Mouse (Mus musculus) T-helper 17 cell (primary cell): ENCODE results near the gene Dapk2.

Source experiments
- in situ Hi-C, 2 experiments: fragments of 300-600 bp; cut with MboI, MseI; formaldehyde crosslinking; loops; 1 replicate in 1 of 2; 2 replicates in 1 of 2; pipeline ENCODE4 v1.15.1; 2025; ENCODE audit warnings: high pct_unique_total_duplicates in 2 of 2

The Dapk2 gene

DNA sequence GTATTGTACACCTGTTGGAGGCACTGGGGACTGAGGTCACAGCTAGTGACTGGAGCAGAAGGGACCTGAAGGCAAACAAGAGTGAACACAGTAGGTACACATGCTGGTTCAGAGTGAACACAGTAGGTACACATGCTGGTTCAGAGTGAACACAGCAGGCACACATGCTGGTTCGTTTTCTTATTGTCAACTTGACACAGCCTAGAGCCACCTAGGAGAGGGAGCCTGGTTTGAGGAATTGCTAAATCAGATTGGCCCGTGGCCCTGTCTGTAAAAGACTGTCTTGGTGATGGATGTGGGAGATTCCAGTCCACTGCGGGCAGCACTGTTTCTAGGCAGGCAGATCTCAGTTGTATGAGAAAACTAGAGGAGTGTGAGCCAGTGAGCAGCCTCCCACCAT, 25.0 kb downstream of the Dapk2 start:
- in situ Hi-C loops: no loop called here

DNA sequence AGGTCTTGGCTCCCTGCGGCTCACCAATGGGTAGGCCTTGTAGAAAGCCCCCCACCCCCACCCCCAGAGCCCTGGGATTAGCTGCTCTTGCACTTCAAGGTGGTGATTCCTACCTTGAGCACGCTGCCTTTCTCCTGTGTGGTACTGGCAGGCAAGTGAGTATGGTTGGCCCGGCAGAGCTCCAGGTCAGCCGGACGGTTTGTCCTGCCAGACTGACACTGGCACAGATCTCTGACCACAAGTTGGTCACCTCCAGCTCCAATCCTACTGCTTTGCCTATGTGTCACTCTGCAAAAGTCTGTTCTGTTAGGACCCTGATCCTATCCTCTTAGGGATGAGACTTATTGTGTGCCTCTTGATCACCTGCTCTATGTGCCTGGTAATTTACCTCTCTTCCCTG, 26.5 kb downstream of the Dapk2 start:
- in situ Hi-C loops: no loop called here

DNA sequence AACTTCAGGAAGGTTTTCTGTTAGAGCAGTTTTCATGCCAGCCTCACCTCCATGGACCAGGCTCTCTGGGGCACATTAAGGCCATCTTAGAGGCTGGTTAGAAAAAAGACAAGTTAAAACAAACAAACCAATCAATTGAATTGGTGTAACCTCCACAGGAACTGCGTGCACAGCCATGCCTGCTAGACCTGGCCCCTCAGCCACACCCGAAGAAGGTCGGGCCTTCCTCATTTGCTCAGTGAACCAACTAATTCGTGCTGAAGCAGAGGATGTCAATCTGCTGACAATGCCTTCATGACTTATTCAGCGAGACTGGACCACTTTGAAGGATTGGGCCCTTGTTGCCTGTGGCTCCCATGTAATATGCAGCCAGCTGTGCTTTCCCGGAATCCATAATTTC, 28.4 kb downstream of the Dapk2 start:
- in situ Hi-C loops: no loop called here

DNA sequence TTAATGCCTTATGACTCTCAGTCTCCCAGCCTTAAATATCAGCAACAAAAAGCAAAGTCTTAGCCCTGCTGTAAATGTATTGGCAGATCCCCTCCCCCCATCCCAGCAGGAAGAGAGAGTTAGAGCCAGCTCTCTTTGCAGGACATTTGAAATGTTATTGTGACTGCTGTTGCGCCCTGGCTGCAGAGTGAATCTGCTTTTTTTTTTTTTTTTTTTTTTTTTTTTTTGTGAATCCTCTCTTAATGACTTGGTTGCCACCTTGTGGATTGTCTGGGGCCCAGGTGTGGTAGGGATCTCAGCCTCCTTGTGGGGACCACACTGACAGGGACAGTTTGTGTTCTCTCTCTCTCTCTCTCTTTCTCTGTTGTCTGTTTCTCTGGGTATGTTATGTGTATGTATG, 31.0 kb downstream of the Dapk2 start:
- in situ Hi-C loops: no loop called here

DNA sequence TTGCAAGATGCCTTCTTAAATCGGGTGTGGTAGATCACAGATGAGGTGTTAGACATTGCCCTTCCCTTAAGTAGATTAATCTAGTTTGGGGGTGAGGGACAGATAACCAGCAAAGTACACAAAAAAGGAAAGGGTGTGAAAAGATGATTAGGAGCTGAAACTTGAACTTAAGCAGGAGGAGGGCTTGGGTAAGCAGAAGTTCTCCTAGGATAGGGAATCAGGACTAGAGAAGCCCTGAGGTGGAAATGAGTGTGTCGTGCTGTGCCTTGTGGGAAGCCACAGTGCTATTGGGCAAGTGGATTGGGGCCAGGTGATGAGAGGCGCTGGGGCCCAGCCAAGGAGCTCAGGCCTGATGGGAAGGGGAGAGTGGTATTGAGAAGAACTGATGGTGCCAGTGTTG, 36.0 kb downstream of the Dapk2 start:
- in situ Hi-C loops: no loop called here

DNA sequence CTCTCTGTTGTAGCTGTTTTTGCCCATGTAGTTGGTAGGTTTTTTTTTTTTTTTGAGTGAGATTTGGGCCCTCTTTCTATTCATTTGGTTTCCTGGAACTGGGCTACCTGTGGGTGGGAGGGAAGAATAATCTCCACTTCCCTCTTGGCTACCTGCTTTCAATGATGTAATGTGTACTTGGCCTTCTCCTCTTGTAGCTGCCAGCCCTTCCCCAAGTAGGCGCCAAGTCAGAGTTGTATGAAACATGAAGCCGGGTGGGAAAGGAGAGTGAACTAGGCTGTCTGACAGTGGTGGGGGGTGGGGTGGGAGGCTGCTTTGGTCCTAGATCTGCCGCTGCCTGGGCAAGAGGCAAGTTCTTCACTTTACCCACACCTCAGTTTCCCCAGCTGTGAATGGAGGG, 38.5 kb downstream of the Dapk2 start:
- in situ Hi-C loops: no loop called here

DNA sequence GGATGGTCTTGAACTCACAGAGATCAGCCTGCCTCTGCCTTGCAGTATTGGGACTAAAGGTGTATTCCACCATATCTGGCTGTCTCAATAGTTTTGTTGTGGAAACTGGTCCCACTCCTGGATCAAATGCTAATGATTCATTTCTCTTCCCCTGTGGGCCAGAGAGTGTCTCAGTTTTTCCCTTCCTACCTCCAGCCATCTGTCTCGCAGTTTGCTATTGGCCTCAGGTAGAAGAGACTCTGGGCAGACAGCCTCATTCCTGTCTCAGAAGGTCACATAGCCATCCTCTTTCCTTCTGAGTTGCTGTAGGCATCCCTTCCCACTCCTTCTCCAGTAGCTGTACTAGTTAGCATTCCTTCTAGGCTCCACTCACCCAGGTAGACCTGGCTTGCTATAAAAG, 40.5 kb downstream of the Dapk2 start:
- in situ Hi-C loops: no loop called here

DNA sequence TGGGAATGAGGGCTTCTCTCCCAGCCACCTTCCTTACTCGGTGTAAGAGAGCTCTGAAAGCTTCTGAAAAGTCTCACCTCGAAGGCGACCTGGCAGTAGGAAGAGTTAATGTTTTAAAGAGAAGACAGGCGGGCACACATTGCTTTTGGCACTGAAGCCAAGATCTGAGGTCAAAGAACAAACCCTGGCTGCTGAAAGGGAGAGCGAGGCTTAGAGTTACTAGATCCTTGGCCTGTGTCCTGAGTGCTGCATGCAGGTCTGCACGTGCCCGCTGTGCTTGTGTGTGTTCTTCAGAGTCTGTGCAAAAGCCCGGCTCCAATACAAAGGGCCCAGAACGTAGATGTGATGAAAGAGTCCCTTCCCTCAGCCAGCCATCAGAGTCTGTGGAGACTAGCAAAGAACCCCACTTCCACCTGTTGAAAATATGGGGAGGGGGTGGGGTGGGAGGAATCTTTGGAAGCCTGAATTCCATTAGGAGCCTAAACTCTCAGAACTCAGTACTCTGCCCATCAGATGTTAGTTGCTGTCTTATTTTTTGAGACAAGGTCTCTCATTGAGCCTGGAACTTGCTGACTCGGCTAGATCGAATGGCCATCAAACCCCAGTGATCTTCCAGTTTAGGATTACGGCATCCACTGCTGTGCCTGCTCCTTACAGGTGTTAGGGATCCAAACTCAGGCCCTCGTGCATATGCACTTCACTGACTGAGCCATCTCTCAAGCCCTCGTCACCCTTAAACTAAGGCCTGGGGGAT, 41.8 kb downstream of the Dapk2 start:
- in situ Hi-C loops: no loop called here

DNA sequence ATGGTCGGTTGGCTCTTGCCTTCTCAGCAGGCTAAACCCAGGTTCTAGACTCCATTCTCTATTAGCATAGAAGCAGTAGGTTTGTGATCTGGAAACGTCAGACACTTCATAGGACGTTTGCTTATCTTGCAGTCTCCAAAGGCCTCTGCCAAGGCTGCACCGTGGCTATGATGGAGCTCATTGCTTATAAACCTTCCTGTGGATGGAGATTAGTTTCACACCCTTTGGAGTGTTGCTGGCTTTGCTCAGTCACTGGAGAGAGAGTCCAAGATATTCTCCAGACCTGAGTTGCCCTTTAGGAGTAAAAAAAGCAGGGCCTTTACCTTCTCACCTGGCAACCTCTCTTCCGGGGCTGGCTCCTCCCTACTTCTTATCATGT, 42.4 kb downstream of the Dapk2 start:
- in situ Hi-C loops: no loop called here

DNA sequence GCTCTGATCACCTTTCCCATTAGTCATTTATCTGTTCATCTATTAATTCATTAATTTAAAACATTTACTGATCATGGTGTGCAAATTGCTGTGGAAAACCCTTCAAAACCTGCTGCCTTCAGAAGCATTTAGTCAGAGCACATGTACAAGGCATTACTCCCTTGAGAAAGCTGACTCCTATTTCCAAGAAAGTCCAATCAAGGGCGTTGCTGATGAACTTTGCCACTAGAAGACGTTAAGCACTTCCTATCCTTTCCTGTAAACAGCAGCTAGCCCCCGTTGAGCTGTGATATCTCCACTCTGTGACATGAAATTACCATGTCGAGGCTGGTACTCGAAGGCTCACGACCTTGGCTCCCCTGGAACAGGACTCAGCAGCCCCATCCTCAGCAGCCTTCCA, 43.6 kb downstream of the Dapk2 start:
- in situ Hi-C loops: no loop called here

DNA sequence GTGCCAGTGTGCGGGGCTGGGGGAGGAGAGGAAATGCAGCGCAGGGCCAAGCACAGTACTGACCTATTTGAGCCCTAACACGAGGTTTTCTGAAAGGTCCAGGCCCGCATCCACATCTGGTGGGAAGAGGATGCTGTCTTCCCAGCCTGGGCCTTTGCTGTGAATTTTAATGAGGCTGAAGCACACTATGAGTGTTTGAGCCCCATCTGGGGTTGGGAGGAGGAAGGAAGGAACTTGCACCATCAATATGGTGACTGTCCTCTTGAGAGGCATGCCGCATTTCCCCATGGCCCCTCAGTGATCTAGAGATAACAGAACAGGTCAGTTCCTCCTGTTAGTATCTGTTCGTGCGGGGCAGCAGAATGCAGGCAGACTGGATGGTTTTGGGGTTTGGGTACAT, 44.4 kb downstream of the Dapk2 start:
- in situ Hi-C loops: no loop called here

DNA sequence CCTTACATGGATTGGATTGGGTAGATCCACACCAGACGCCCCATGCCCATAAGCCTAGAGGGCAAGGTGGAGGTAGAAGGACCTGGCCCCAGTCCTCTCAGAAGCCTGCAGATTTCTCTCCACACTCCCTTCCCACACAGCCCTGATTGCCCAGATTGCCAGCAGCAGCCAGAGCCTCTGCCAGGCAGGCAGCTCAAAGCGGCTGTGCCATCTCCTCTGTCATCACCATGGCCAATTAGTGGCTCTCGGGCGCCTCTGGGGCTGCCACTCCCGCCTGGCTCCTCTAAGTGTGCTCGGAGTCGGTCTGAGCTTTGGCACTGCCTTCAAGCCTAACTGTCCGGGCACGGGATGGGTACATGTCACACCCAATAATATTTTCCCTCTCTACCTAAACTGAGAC, 47.7 kb downstream of the Dapk2 start:
- in situ Hi-C loops: no loop called here

DNA sequence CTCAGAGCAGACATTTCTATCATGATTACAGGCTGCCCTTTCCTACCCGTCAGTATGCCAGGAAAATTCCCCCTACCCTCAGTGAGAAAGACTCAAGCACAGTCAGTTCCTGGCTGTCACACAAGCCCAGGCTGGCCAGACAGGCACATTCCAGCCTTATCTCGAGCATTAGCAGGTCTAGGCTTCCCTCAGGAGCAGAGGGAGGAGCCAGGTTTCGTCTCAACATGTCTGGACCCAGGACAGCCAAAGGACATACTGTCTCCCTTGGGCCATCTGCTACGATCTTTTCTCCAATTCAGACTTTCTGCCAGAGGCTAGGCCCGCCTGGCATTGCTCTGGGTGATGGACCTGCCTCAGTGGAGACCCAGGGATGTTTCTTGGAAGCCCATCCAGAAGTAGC, 48.8 kb downstream of the Dapk2 start:
- in situ Hi-C loops: no loop called here

DNA sequence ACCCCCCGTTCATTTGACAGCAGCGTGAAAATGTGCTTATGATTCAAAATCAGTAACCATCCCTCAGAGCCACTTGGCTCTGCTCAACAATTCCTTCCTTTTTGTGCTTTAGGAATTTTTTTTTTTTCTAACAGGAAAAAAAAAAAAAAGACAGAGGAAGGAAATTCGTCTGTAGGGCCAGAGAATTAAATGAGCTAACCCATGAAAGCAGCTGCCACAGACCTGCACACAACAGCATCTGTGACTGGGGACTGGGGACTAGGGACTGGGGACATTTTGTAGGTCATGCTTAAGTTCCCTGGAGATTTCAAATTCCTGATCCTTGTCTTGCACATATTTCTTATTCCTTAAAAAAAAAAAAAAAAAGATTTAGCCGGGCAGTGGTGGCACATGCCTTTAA, 53.4 kb downstream of the Dapk2 start:
- in situ Hi-C loops: loop anchor here in 1 of 2 experiments (5.0 kb wide), 1 partner anchor 479 kb away; no protein-coding TSS in a partner anchor

DNA sequence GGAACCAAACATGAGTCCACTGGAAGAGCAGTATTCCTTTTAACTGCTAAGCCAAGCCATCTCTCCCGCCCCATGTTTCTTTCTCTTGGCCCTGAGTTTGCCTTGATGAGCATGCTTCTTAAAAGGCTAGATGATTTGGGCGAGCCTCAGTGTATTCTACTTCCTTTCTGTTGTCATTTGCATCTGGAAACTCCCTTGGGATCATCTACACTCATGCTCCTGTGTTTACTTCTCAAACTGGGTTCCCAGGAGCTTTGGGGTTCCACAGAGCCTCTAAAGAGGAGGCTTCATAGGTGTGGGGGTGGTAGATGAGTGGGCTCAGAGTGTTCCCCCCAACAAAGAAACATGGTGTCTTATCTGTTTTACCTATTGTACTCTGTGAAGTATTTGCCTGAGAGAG, 54.1 kb downstream of the Dapk2 start:
- in situ Hi-C loops: loop anchor here in 1 of 2 experiments (5.0 kb wide), 1 partner anchor 480 kb away; no protein-coding TSS in a partner anchor

DNA sequence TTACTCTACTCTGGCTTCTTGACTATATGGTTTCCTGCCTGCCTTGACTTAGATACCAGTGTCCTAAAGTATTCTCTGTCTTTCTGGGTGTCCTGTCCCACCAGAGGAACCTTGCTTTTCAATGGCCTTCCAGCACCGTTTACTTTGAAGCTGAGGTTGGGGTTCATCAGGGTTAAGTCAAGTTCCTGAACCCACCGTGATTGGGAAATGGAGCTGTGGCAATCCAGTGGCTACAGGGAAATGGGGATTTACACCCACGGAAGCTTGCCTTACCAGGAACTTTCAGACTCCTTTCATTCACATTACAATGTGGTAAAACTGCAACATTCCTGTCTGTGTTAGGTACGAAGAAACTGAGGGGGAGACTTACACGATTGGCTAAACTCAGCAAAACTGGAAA, 54.8 kb downstream of the Dapk2 start:
- in situ Hi-C loops: loop anchor here in 1 of 2 experiments (5.0 kb wide), 1 partner anchor 481 kb away; no protein-coding TSS in a partner anchor

DNA sequence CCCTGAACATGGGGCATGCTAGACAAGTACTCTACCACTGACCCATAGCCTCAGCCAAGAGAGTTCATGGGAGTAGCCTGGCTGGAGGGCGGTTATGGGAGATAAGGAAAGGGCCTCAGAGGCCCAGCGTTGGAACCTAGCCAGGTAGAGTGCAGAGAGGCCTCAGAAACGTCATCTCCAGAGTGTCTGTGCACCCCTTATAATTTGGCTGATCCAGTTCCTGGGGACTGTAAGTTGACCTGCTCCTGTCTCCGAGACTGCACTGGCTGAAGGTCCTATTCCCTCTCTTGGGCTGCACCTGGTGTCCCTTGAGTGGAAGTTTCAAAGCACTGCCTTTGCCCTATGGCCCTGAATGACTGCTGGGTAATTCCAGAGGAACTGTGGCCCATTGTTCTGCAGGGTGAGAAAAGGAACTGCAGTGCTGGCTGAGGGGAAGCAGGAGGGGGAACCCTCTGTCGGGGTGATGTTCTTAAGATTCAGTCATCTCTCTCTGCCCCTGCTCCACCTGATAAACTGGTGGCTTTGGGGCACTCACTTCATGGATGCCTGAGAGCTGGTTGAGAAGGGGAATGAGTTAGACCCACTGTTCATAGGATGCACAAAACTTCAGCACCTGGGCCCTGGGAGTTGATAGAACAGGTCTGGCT, 55.5 kb downstream of the Dapk2 start:
- in situ Hi-C loops: loop anchor here in 1 of 2 experiments (5.0 kb wide), 1 partner anchor 481 kb away; no protein-coding TSS in a partner anchor

DNA sequence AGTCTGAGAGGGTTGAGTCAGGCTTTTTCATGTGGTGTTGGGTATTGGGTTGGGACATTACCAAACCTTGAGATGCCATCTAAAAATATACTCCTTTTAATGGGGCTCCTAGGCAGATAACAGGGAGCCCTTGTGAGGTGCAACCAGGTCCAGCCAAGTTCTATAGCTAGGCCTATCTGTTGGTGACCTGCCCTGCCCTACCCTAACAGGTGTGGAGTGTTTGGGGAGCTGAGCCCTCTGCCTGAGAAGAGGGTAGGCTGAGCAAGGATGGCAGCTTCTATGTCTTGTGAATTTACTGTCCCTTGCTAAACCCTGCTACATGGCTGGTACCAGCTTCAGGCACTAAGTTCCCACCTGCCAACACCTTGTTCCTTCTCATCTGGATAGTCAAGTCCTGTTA, 57.5 kb downstream of the Dapk2 start:
- in situ Hi-C loops: no loop called here

DNA sequence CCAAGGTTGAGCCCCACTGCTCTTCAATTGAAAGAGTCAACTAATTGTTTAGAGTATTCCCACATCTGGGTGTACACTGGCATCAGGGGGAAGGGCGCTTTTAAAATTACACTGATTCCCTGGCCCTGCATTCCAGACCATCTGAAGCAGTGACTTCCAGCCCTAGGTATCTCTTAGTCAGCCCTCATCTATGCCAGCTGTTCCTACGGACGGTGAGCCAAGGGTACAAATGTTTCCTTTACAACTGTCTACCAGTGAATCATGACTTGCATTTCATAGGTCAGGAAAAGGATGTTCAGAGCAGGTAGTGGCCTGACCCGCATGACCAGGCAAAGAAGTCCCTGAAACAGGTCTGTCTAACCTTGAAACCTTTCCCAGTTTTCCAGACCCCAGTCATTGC, 59.9 kb downstream of the Dapk2 start:
- in situ Hi-C loops: no loop called here

DNA sequence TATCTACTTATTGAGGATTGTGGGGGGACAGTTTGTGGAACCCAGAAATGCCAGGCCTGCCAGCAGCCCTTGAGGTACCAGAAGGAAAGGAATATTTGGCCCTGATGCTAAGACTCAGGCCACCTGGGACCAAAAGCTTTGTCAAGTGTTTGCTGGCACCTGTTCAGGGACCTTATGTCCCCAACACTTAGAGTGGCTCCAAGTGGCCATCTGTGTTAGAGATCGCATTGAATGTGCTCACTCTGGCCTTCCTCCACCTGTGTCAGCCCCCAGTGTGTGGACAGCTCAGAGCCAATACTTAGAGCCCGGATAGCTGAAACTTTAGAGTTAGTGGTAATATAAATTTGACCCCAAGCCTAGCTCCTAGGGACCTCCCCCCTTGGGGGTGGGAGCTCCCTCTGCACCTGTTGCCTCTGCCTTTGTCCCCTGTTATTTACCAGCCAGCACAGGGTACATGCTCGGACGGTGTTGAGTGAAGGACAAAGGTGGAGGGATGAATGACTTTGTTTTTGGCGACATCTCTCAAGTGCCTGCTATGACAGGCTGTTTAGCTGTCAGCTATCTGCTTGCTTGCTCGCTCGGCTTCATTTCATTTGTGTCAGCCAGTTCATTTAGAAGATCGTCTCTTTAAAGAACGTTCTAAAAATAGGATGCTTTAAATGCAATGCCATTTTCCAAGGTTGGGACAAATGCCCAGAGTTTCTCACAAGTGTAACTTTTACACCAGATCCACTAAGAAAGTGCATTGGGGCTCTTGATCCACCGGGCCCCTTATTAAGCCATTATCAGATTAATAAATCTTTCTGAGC, 61.1 kb downstream of the Dapk2 start:
- in situ Hi-C loops: no loop called here

DNA sequence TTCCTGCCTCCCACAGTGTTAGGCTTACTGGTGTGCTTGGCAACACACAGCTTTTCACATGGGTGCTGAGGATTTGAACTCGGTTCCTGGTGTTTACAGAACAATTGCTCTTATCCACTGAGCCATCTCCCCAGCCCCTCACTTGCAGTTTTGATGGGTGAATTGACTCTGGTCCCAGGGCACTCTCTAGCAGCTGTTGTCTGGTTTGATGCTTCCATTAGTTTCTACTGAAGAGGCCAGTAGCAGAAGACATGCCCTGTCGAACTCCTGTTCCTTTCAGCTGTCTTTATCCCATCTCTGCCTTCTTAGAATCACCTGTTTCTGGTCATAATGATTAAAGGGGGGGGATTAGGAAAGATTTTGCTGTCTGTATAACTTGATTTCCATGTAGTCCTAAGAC, 65.8 kb downstream of the Dapk2 start:
- in situ Hi-C loops: no loop called here

DNA sequence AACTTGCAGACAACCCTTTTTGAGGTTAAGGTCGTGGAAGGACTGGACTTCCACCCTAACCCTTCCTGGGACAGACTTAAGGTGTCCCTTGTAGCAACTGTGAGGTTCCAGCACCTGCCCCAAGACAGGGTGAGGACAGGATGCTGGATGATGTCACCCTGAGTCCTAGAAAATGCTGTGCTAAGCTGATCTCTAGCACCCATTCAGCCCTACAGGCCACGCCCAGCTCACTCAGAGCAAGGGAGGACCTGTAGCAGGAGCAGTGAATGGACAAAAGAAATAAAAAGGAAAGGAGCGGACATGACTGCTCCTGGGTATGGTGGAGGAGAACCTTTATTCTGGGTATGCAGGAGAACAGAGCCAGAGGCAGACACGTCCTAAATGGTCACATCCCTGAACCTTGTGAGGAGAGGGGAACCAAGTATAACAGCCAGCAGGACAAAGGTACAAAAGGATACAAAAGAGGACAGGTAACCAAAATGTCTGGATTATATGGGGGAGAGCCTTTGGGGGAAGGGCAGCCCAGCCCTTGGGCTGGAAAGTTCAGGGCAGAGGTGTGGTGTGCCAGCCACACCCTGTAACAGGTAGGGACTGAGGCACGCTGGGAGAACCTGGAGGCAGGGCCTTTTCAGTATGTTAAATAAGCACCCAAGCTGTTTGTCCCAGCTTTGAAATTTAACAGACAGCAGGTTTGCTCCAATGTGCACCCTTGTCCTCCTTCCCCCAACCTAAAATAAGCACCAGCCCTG, 67.9 kb downstream of the Dapk2 start:
- in situ Hi-C loops: no loop called here
